Mouse (Mus musculus) layer of hippocampus, postnatal 25 days (tissue): Measurements from ENCODE around the gene Spg11. TPM values are rescaled to one million over a fixed set of nuclear protein-coding genes. Genes with fewer than 3 reads are reported as not detected.

Source experiments
- DNase-seq, 2 experiments: peaks; one replicate each; pipeline ENCODE4 v3.0.0; 2022; ENCODE audit warnings: mixed read lengths in 2 of 2, low spot score in 1 of 2; ENCODE audit errors: extremely low spot score in 1 of 2
- total RNA-seq, 2 experiments: library from RNA; stranded (reverse); gene quantifications; 2 replicates each; pipeline ENCODE4 v1.2.3; 2021

Gene Spg11
- total RNA-seq: 10 to 100 TPM; 15.4 to 17.1 TPM

DNA sequence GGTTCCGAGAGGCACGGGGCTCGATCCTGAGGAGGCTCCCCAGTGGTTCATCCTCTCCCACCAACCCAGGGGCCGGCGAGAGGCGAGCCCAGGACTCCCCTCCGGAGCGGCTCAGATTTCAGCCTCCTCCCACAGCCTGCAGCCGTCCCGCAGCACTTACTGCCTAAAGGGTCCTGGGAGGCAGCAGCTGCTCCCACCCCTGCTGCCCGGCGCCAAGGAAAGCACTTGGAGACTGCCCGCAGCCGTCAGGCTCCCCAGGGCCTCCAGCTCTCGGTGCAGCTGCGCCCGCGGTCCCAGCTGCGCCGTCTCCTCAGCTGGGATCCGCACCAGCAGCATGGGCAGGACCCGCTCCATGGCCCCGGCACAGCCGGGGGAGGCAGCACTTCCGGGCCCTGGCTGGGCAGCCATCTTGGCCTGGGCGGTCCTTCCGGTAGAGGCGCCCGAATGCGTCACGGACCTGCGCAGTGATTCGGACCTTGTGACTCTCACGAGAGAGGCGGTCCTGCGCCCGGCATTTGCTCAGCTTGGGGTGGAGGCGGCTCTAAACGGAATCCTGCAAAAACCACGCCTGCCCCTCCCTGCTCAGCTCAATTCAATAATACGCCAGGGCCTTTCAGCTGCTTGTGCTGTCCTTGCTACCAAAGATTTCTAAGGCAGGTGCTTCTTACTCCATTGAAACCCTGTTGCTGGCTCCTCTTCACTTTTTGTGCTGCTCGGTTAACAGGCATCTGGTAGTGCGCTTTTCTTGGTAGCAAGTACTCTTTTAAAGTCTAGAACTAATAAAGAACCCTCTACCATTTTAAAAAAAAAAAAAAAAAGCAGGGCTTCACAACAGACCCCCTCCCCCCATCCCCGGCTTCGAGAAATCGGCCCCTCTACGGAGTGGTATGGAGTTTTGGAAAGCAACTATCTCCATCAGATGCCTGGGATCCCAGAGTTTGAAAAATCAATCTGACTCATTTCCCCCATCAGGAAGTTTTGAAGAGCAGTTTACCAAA is at the start of gene Spg11:
Spg11 (minus strand) TSS at position 426 of the 998 bp plus-strand sequence.
- DNase-seq: peak; percentile 92 to 95

DNA sequence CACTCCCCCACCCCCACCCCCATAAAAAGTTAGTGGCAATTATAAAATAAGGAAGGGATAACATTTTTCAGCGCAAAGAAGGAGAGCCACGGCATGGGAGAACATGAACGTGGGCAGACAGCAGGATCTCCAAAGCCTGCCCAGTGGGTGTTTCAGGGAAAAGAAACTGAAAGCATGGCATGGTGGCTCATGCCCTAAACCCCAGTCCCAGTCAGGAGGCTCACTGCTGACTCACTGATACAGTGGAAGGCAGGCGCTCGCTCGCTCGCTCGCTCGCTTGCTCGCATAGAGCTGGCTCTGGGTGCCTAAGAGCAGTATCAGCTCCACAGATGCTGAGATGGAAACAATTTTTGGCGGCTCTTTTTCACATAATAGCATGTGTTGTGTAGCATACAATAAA is 46.1 kb upstream of the Spg11 start:
- DNase-seq: no peak

GRCm38 (mm10) chr2:122163430-122164195 is 45.4 kb upstream of the Spg11 start:
- no peak for DNase-seq

DNA sequence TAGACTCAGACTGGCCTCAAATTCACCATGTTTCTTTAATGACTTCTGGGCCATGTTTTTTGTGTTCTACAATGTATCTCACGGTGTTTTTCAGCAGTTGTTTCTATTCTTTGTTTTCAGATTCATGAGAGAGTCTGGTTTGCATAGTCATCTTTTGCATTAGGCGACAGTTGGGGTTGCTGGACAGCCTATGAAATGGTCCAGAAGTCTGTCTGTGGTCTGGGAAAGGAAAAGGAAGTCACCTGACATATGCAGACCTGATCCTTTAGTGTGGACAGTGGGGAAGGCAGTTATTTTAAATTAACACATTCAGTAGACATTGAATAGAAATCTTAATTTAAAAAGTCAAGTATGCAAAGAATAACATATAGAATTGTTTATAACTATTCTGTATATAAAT is 44.3 kb upstream of the Spg11 start:
- DNase-seq: no peak

DNA sequence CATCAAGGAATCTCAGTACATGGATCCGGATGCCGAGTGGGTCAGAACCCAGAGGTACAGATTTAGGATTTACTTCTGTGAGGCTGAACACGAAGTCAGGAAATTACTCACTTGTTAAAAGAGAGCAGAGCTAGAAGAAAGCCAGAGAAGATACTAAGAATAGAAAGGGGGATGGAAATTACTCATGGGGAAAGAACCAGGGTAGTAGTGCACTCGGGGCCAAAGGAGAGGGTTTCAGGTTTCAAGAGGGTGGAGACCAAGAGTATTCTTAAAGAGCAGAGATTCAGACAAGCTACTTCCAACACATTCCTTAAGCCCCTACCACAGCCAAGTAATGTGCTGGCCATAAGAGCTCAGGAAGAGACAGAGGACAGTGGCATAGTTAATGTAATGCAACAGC is 43.4 kb upstream of the Spg11 start:
- DNase-seq: no peak

DNA sequence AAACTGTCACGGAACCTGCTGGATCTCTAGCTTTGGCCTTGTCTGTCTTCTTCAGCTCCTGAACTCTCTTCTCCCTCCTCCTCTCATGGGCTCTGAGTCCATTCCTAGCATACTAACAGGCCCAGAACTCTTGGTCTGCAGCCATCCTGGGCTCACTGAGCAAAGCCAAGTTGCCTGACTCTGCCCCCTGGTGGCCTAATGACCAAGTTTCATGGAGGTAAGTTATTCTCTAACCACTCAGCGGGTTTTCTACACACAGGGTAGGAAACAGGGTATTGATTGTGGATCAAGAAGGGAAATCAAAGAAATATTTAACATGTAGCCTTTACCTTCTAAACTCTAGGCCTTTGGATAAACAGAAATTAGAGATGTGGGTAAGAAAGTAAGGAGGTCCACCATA is 42.5 kb upstream of the Spg11 start, which contains the start of gene Trim69:
Trim69 (plus strand) TSS at position 21 of the 400 bp plus-strand sequence.
- peak; percentile 44 to 86 for DNase-seq

- DNase-seq: no peak
Observed at GRCm38 (mm10) chr2:122159667-122160066, 41.5 kb upstream of the Spg11 start.

GRCm38 (mm10) chr2:122158362-122158802 is 40.2 kb upstream of the Spg11 start:
- DNase-seq: no peak

DNA sequence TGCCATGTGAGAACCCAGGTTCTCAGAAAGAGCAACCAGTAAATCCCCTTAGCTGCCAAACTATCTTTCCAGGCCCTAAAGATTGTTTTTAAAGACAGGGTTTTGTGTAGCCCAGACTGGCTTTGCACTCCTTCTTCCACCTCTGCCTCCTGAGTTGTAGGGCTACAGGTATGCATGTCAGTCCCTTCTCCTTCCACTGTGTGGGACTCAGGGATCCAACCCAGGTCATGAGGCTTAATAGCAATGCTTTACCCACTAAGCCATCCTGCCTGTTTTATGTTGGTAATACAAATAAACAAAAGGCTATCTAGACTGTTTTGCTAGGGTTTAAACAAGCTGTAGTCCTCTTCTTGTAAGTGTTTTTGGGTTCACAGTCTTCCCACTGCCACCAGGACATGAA is 39.4 kb upstream of the Spg11 start:
- DNase-seq: no peak

DNA sequence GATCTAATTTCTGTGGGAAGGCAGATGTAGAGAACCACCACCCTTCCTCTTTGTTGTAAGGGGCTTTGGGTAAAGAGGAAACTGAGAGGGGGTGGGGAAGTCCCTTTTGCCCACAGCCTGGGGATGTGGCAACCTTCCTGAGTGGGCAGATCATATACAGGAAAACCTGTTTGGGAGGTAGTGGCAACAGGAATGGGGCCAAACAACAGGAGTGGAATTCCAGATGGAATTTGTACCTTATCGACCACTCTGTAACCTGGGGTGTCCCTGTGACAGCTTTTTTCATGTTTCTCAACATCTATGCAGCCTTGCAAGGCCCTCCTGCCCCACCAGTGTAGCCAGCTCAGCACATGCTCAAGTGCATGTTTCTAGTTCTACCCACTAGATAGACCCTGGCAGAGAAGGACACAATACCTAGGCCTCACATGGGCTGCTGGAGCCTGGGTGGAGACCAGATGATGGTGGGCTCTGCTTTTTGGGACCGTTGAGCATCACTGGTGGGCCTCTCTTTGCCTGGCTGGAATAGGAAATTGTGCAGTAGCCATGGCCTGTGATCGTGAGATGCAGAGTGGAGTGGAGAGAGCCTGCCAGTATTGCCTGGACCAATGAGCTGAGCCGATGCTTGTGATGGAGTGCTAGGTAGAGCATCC is 38.0 kb upstream of the Spg11 start:
- no peak for DNase-seq

DNA sequence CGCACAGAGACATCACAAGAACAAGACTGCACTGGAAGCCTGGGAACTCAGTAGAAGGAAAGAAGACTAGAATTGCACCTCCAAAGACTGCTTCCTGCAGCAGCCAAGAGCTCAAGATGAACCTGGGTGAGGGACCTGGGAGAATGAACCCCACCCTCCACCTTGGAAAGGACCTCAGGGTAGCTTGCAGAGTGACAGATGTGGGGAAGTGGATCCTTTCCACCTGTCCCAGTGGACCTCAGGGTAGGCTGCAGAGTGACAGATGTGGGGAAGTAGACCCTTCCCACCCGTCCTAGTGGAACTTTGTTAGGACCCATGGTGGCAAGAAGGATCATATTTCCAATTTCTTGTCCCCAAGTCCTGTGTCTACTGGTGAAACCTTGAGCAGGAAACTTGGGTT is 37.1 kb upstream of the Spg11 start:
- no peak for DNase-seq

- DNase-seq: no peak
Observed at GRCm38 (mm10) chr2:122154479-122154878, 36.3 kb upstream of the Spg11 start.

GRCm38 (mm10) chr2:122153681-122154365 is 35.6 kb upstream of the Spg11 start:
- no peak for DNase-seq

- DNase-seq: no peak
Observed at GRCm38 (mm10) chr2:122152850-122153249, 34.7 kb upstream of the Spg11 start.

DNA sequence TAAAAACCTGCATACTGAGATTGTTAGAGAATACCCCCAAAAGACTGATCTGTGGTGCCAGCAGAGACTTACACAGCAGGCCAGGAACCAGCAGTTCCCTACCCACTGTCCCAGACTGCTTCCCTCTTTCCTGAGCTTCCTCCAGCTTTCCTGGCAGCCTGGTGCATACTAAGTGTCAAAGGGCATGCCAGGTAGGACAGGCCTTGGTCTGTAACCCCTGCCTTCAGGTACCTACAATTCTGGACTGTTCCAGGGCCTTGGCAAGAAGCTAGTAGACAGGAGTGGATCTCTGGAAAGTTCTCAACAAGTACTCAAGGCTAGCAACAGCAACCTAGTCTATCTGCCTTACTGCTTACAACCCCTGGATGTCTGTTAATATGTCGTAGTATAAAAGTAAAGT is 33.0 kb upstream of the Spg11 start:
- DNase-seq: no peak

DNA sequence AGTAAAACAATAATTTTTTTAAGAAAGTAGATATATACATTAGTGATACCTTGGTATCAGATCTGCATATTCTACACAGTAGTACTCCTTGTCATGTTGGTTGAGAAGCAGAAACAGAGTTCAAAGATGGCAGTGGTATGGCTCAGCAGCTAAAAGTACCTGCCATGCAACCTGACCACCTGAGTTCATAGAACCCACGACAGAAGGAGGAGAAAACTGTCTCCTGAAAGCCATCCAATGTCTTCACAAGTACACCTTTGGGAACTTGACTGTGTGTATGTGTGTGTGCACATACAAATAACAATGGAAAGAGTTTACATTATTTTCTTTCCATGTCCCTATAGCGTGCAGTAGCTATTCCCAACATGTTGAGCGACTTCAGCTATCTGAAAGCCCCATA is 31.5 kb upstream of the Spg11 start:
- no peak for DNase-seq

DNA sequence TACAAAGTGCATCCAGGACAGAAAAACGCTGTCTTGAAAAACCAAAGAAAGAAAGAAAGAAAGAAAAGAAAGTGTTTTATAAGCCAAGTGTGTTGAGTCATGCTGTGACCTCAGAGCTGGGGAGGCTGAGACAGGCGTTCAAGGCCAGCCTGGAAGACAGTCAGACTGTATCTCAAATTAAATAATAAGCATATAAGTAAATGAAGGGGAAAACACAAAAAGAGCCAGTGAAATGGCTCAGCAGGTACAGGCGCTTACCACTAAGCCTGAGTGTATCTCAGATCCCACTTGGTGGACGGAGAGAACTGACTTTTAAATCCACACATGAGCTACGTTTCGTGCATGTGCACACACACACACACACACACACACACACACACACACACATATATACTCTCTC is 31.1 kb upstream of the Spg11 start:
- DNase-seq: no peak

GRCm38 (mm10) chr2:122148242-122148917 is 30.2 kb upstream of the Spg11 start:
- DNase-seq: no peak

GRCm38 (mm10) chr2:122147508-122148241 is 29.5 kb upstream of the Spg11 start, which contains the start of gene B2m:
Gene B2m, plus strand, starts transcription at chr2:122147686.
- DNase-seq: peak; percentile 86 to 89
